Mouse (Mus musculus) intestine, embryonic 14.5 days (tissue): ENCODE measurements around the gene Cstf3. TPM values are rescaled to one million over a fixed set of nuclear protein-coding genes. Genes with fewer than 3 reads are reported as not detected.

ENCODE experiments used
- ATAC-seq: fragments of 200-750 bp; cut with Nextera tagmentation; replicated peaks from 2 replicates; pipeline ENCODE4 v1.8.0; 2017; ENCODE audit warnings: low read depth, moderate number of reproducible peaks, moderate TSS enrichment, moderate library complexity; ENCODE audit not compliant: low FRiP score, low TSS enrichment
- DNase-seq: peaks from one replicate; pipeline ENCODE4 v3.0.0-alpha.2; 2018; ENCODE audit warnings: low spot score
- H3K27ac ChIP-seq: fragments of 300-500 bp; sonication (generic); 2 replicates; pipeline ENCODE4 v1.5.1; 2014; ENCODE audit warnings: low read depth, mild to moderate bottlenecking, control low read depth
- H3K27me3 ChIP-seq: fragments of 300-500 bp; sonication (generic); replicated peaks from 2 replicates; pipeline ENCODE4 v1.6.1; 2014; ENCODE audit warnings: low read length, control low read depth; ENCODE audit not compliant: control insufficient read depth, insufficient read depth
- H3K36me3 ChIP-seq: fragments of 300-500 bp; sonication (generic); 2 replicates; pipeline ENCODE4 v1.6.1; 2014; ENCODE audit warnings: low read length, control low read depth; ENCODE audit not compliant: control insufficient read depth, insufficient read depth
- H3K4me1 ChIP-seq: fragments of 300-500 bp; sonication (generic); replicated peaks from 2 replicates; pipeline ENCODE4 v1.6.1; 2014; ENCODE audit warnings: low read length, control low read depth, mixed read lengths; ENCODE audit not compliant: control insufficient read depth, insufficient read depth
- H3K4me2 ChIP-seq: fragments of 300-500 bp; sonication (generic); 2 replicates; pipeline ENCODE4 v1.6.1; 2014; ENCODE audit warnings: low read length
- H3K4me3 ChIP-seq: fragments of 300-500 bp; sonication (generic); 2 replicates; pipeline ENCODE4 v1.5.1; 2014; ENCODE audit warnings: low read depth, low read length, control low read depth, mixed read lengths
- H3K9ac ChIP-seq: fragments of 300-500 bp; sonication (generic); 2 replicates; pipeline ENCODE4 v1.6.1; 2014; ENCODE audit warnings: mild to moderate bottlenecking, low read length
- H3K9me3 ChIP-seq: fragments of 300-500 bp; sonication (generic); 2 replicates; pipeline ENCODE4 v1.6.1; 2016; ENCODE audit warnings: low read length, control low read depth; ENCODE audit not compliant: control insufficient read depth
- WGBS: fragments of 180-500 bp; shearing (Covaris S2); extraction: QIAGEN DNeasy Blood & Tissue Kit; methylation state at CpG from one replicate; pipeline ENCODE4 v1.1.7; 2014; 5-methylcytosine and 5-hydroxymethylcytosine counted together
- polyA plus RNA-seq: library from polyadenylated mRNA; unstranded; fragments of >200 nt; fragmentation: Nextera tagmentation; extraction: Ambion mirVana; gene quantifications from 2 replicates; pipeline ENCODE4 v1.2.1, GENCODE M21; 2014

Cstf3 gene
- polyA plus RNA-seq, 1 experiment from 2014 or later: 58.5 TPM

GRCm38 (mm10) chr2:104572066-104572465 lies 18.3 kb upstream of the Cstf3 start:
- ATAC-seq (no peak), DNase-seq (no peak)
- WGBS: 85% methylated on average over 6 of the region's 6 CpGs

GRCm38 (mm10) chr2:104576216-104576615 lies 14.1 kb upstream of the Cstf3 start:
- Histone ChIP-seq H3K27me3 (no peaks in the 10 kb centered on the region), H3K9me3 (no peaks in the 10 kb centered on the region), H3K9ac (no peak overlapping the region), H3K27ac (no peak overlapping the region), H3K4me3 (no peak overlapping the region), H3K36me3 (no peaks in the 10 kb centered on the region), H3K4me2 (no peak overlapping the region), H3K4me1 (no peaks in the 10 kb centered on the region)
- WGBS: 76% methylated on average over 5 of the region's 5 CpGs
- ATAC-seq (no peak), DNase-seq (no peak)

More at GRCm38 (mm10) chr2:104572066-104572465, 18.3 kb upstream of the Cstf3 start:
- Histone ChIP-seq H3K9ac (no peak overlapping the region), H3K36me3 (no peaks in the 10 kb centered on the region), H3K4me3 (no peak overlapping the region), H3K27ac (no peak overlapping the region), H3K4me2 (no peak overlapping the region), H3K27me3 (no peaks in the 10 kb centered on the region), H3K4me1 (no peaks in the 10 kb centered on the region), H3K9me3 (no peaks in the 10 kb centered on the region)

- no peak overlapping the region for H3K9ac ChIP-seq
- no peak for DNase-seq
- no peak overlapping the region for H3K4me3 ChIP-seq
- no peak overlapping the region for H3K4me2 ChIP-seq
- ATAC-seq: no peak
- no peaks in the 10 kb centered on the region for H3K4me1 ChIP-seq
- H3K27me3 ChIP-seq: no peaks in the 10 kb centered on the region
- no peaks in the 10 kb centered on the region for H3K9me3 ChIP-seq
- WGBS: 65% methylated on average over 5 of the region's 5 CpGs
- no peak overlapping the region for H3K27ac ChIP-seq
- H3K36me3 ChIP-seq: no peaks in the 10 kb centered on the region
These were observed 12.3 kb upstream of the Cstf3 start for GRCm38 (mm10) chr2:104578021-104578420.

GRCm38 (mm10) chr2:104578836-104579604 lies 11.3 kb upstream of the Cstf3 start:
- no peaks in the 10 kb centered on the region for H3K4me1 ChIP-seq
- H3K9ac ChIP-seq: no peak overlapping the region
- WGBS: 80% methylated on average over 5 of the region's 5 CpGs
- no peak overlapping the region for H3K27ac ChIP-seq
- ATAC-seq (no peak), DNase-seq (no peak)
- no peak overlapping the region for H3K4me2 ChIP-seq
- no peaks in the 10 kb centered on the region for H3K9me3 ChIP-seq
- H3K4me3 ChIP-seq: no peak overlapping the region
- no peaks in the 10 kb centered on the region for H3K36me3 ChIP-seq
- H3K27me3 ChIP-seq: no peaks in the 10 kb centered on the region

- H3K4me1 ChIP-seq: no peaks in the 10 kb centered on the region
- WGBS: 86% methylated on average over 7 of the region's 7 CpGs
- no peak overlapping the region for H3K4me2 ChIP-seq
- ATAC-seq (no peak), DNase-seq (no peak)
- no peaks in the 10 kb centered on the region for H3K9me3 ChIP-seq
- H3K9ac ChIP-seq: no peak overlapping the region
- no peaks in the 10 kb centered on the region for H3K36me3 ChIP-seq
- H3K4me3 ChIP-seq: no peak overlapping the region
- no peaks in the 10 kb centered on the region for H3K27me3 ChIP-seq
- H3K27ac ChIP-seq: no peak overlapping the region
These were observed 10.4 kb upstream of the Cstf3 start for GRCm38 (mm10) chr2:104579784-104580446.

GRCm38 (mm10) chr2:104581281-104581879 lies 8.9 kb upstream of the Cstf3 start:
- H3K9ac ChIP-seq: no peak overlapping the region
- H3K27me3 ChIP-seq: no peaks in the 10 kb centered on the region
- WGBS: 64% methylated on average over 9 of the region's 9 CpGs
- H3K4me2 ChIP-seq: no peak overlapping the region
- H3K4me3 ChIP-seq: no peak overlapping the region
- no peaks in the 10 kb centered on the region for H3K9me3 ChIP-seq
- DNase-seq: no peak
- no peaks in the 10 kb centered on the region for H3K36me3 ChIP-seq
- no peaks in the 10 kb centered on the region for H3K4me1 ChIP-seq
- no peak for ATAC-seq
- no peak overlapping the region for H3K27ac ChIP-seq

- Histone ChIP-seq H3K27me3 (no peaks in the 10 kb centered on the region), H3K4me3 (no peak overlapping the region), H3K36me3 (no peaks in the 10 kb centered on the region), H3K4me1 (no peaks in the 10 kb centered on the region), H3K9ac (no peak overlapping the region), H3K27ac (no peak overlapping the region), H3K4me2 (no peak overlapping the region), H3K9me3 (no peaks in the 10 kb centered on the region)
- 54% methylated on average over 6 of the region's 6 CpGs for WGBS
- ATAC-seq (no peak), DNase-seq (no peak)
These were observed 7.3 kb upstream of the Cstf3 start for GRCm38 (mm10) chr2:104583032-104583431.

GRCm38 (mm10) chr2:104584226-104584625 lies 6.1 kb upstream of the Cstf3 start:
- H3K9ac ChIP-seq: no peak overlapping the region
- ATAC-seq (no peak), DNase-seq (no peak)
- no peaks in the 10 kb centered on the region for H3K9me3 ChIP-seq
- no peak overlapping the region for H3K27ac ChIP-seq
- H3K36me3 ChIP-seq: no peaks in the 10 kb centered on the region
- no peak overlapping the region for H3K4me3 ChIP-seq
- 78% methylated on average over 7 of the region's 7 CpGs for WGBS
- H3K27me3 ChIP-seq: no peaks in the 10 kb centered on the region
- H3K4me2 ChIP-seq: no peak overlapping the region
- H3K4me1 ChIP-seq: no peaks in the 10 kb centered on the region; the same call in 1 of the 2 replicates
